Mouse (Mus musculus) heart, adult 8-10 months (tissue): Measurements from ENCODE around the gene Eif3i. TPM values are rescaled to one million over a fixed set of nuclear protein-coding genes. Genes with fewer than 3 reads are reported as not detected.

Experiments used
- DNase-seq: peaks from one replicate; pipeline ENCODE4 v3.0.0; 2022; ENCODE audit warnings: low spot score
- microRNA-seq: library from miRNA; unstranded; fragments of <30 nt; microRNA quantifications from one replicate; pipeline ENCODE4 v1.2.0, GENCODE M21; 2022
- total RNA-seq, 4 experiments: library from RNA; stranded (reverse); gene quantifications; 2 replicates each; pipeline ENCODE4 v1.2.4; 2022

Eif3i gene
- total RNA-seq, 4 experiments from 2014 or later: 118 to 136 (median 130) TPM

- peak; percentile 95 for DNase-seq
Observed at GRCm38 (mm10) chr4:129542592-129543141, 57.8 kb downstream of the Eif3i start, which contains the start of gene Hdac1. TSS of gene Hdac1 (minus strand) at chr4:129542713.

Small RNA genes within 50 kb of the gene (microRNA-seq; reads per million reads assigned to microRNA genes)
- not detected for gene Mir8119

Other genes with a start within 250 kb of the Eif3i start
- gene Zbtb8a, start 222.5 kb downstream of the Eif3i start, total RNA-seq: 1 to 10 TPM; 2.1 to 3.7 (median 3.1) TPM
- gene Zbtb8b, start 159.8 kb downstream of the Eif3i start, total RNA-seq: under 1 TPM; 0.09 to 0.14 (median 0.09) TPM
- 10 to 100 TPM; 50.3 to 54.6 (median 53.3) TPM for gene Bsdc1, start 139.1 kb downstream of the Eif3i start, total RNA-seq
- not detected for gene Tssk3, start 109.6 kb downstream of the Eif3i start, total RNA-seq
- gene Fam229a, start 109.5 kb downstream of the Eif3i start, total RNA-seq: not detected
- 1 to 10 TPM; 2.3 to 3.3 (median 3.2) TPM for gene Marcksl1, start 87.1 kb downstream of the Eif3i start, total RNA-seq
- 10 to 100 TPM; 11.4 to 15.0 (median 12.8) TPM for gene Hdac1, start 57.9 kb downstream of the Eif3i start, total RNA-seq
- 1 to 10 TPM in 1 of 4 experiments, under 1 TPM in 2, not detected in 1; 0.14 to 1.3 (median 0.53) TPM for gene Lck, start 27.0 kb downstream of the Eif3i start, total RNA-seq
- gene Fam167b, start 22.1 kb downstream of the Eif3i start, total RNA-seq: under 1 TPM in 2 of 4 experiments, not detected in 2; 0.35 to 0.55 TPM
- 10 to 100 TPM; 40.4 to 44.9 (median 42.0) TPM for gene Tmem234, start within 50 bp of the Eif3i start, total RNA-seq
- gene Dcdc2b, start 13.6 kb upstream of the Eif3i start, total RNA-seq: 1 to 10 TPM in 2 of 4 experiments, under 1 TPM in 2; 0.32 to 1.2 (median 0.82) TPM
- gene Iqcc, start 18.5 kb upstream of the Eif3i start, total RNA-seq: 10 to 100 TPM; 14.6 to 22.9 (median 19.0) TPM
- gene Ccdc28b, start 23.3 kb upstream of the Eif3i start, total RNA-seq: 10 to 100 TPM; 11.9 to 20.3 (median 14.6) TPM
- 10 to 100 TPM; 23.2 to 30.1 (median 25.8) TPM for gene Txlna, start 40.4 kb upstream of the Eif3i start, total RNA-seq
- gene Kpna6, start 72.1 kb upstream of the Eif3i start, total RNA-seq: 10 to 100 TPM; 59.7 to 77.9 (median 72.2) TPM
- gene Tmem39b, start 96.2 kb upstream of the Eif3i start, total RNA-seq: 1 to 10 TPM; 3.8 to 5.7 (median 5.3) TPM
- 10 to 100 TPM; 33.9 to 38.6 (median 37.7) TPM for gene Khdrbs1, start 141.7 kb upstream of the Eif3i start, total RNA-seq
- 100 to 1,000 TPM; 196 to 239 (median 228) TPM for gene Ptp4a2, start 210.6 kb upstream of the Eif3i start, total RNA-seq